8 mouse cellular contexts compared by ENCODE assay signal in genomic region chr14:33695362-33695982, GRCm38 (mm10).
DNase-seq lines count a peak whose midpoint lies in the region; ATAC-seq and TF ChIP-seq lines count a peak whose summit lies in the region.

No protein-coding gene starts in this region.

- no peak overlapping the region for H3K27ac ChIP-seq in ES-E14 (ENCODE audit: insufficient read depth, low read depth, low read length, poor library complexity, severe bottlenecking)
- H3K27ac ChIP-seq in forebrain, embryonic 14.5 days (ENCODE audit: low read depth, low read length): no peak overlapping the region
- no peak overlapping the region for H3K27ac ChIP-seq in lung, postnatal 0 days (ENCODE audit: low read length)

- H3K9ac ChIP-seq in ES-E14 (ENCODE audit: insufficient read depth, low read depth, low read length, poor library complexity, severe bottlenecking): no peak overlapping the region
- no peak overlapping the region for H3K9ac ChIP-seq in forebrain, embryonic 14.5 days (ENCODE audit: low read length)
- H3K9ac ChIP-seq in lung, postnatal 0 days (replicated peaks; ENCODE audit: low read depth): no peak overlapping the region

- no peak for TF ChIP-seq POLR2A in brain, embryonic 14.5 days (IDR thresholded peaks at IDR 0.05; ENCODE audit: borderline replicate concordance, extremely low read depth, insufficient read depth, insufficient read length, poor library complexity, severe bottlenecking)

- WGBS in forebrain, embryonic 14.5 days: 26% methylated on average over 8 of the region's 8 CpGs
- WGBS in lung, postnatal 0 days: 16% methylated on average over 8 of the region's 8 CpGs

- ATAC-seq in forebrain, embryonic 14.5 days: peak; percentile 52
- peak; percentile 59 for ATAC-seq in lung, postnatal 0 days

- in situ Hi-C loops in ES-E14 (cut with MboI; ENCODE audit: low sequenced_read_pairs in 2 of 2, unreplicated experiment in 2 of 2): loop anchor here in 1 of 2 experiments (25.0 kb wide), 1 partner anchor 242 kb away; the partner anchor contains the start of gene Gdf2

- H3K27me3 ChIP-seq in forebrain, embryonic 14.5 days (replicated peaks; ENCODE audit: control insufficient read depth, insufficient read depth, low read length): no peaks in the 10 kb centered on the region
- no peaks in the 10 kb centered on the region for H3K27me3 ChIP-seq in lung, postnatal 0 days (replicated peaks; ENCODE audit: insufficient read depth, low read length)

- H3K4me3 ChIP-seq in ES-E14 (ENCODE audit: insufficient read depth in 1 of 2, low read depth in 1 of 2, low read length in 2 of 2, poor library complexity in 1 of 2, severe bottlenecking in 1 of 2): no peak overlapping the region
- no peak overlapping the region for H3K4me3 ChIP-seq in forebrain, embryonic 14.5 days (ENCODE audit: low read depth, low read length)
- H3K4me3 ChIP-seq in lung, postnatal 0 days (ENCODE audit: low read depth, low read length): no peak overlapping the region

- TF ChIP-seq EP300 in lung, postnatal 0 days (IDR thresholded peaks at IDR 0.05): no peak

- H3K4me2 ChIP-seq in forebrain, embryonic 14.5 days (ENCODE audit: low read length): no peak overlapping the region
- no peak overlapping the region for H3K4me2 ChIP-seq in lung, postnatal 0 days (replicated peaks; ENCODE audit: low read depth, low read length)

- peak; percentile 98 for TF ChIP-seq CTCF in brain, embryonic 14.5 days (IDR thresholded peaks at IDR 0.05; ENCODE audit: borderline replicate concordance, extremely low read depth, insufficient read depth, insufficient read length)
- peak; percentile 98 for TF ChIP-seq CTCF in lung, postnatal 0 days (IDR thresholded peaks at IDR 0.05)

- no peaks in the 10 kb centered on the region for H3K9me3 ChIP-seq in ES-E14 (ENCODE audit: control insufficient read depth, insufficient read depth, low read depth, low read length)
- no peaks in the 10 kb centered on the region for H3K9me3 ChIP-seq in forebrain, embryonic 14.5 days (replicated peaks; ENCODE audit: control insufficient read depth, low read length)
- H3K9me3 ChIP-seq in lung, postnatal 0 days (ENCODE audit: low read length): no peaks in the 10 kb centered on the region

- H3K36me3 ChIP-seq in ES-E14 (ENCODE audit: control insufficient read depth, insufficient read depth, low read length, poor library complexity, severe bottlenecking): no peaks in the 10 kb centered on the region
- H3K36me3 ChIP-seq in forebrain, embryonic 14.5 days (ENCODE audit: control insufficient read depth, insufficient read depth, low read length): no peaks in the 10 kb centered on the region
- no peaks in the 10 kb centered on the region for H3K36me3 ChIP-seq in lung, postnatal 0 days (ENCODE audit: insufficient read depth, low read length)

- peak; percentile 19 for DNase-seq in ES-E14 (ENCODE audit: low read depth, low spot score)
- DNase-seq in brain, embryonic 14.5 days (ENCODE audit: low read depth): peak; percentile 72
- DNase-seq in forebrain, embryonic 14.5 days (ENCODE audit: low spot score): peak; percentile 72
- peak; percentile 89 for DNase-seq in heart, postnatal 4 days
- DNase-seq in layer of hippocampus, adult 9-10 months (ENCODE audit: low spot score): peak; percentile 35
- peak; percentile 54 for DNase-seq in lung, postnatal 0 days (ENCODE audit: low spot score)
- peak; percentile 79 to 84 for DNase-seq in right cerebral cortex, adult 2 months (ENCODE audit: low spot score in 2 of 2)
- no peak for DNase-seq in T-cell, adult 2 months (ENCODE audit: low spot score)

- H3K4me1 ChIP-seq in ES-E14 (ENCODE audit: control insufficient read depth in 2 of 2, insufficient read depth in 2 of 2, low read length in 2 of 2, poor library complexity in 1 of 2): no peaks in the 10 kb centered on the region
- H3K4me1 ChIP-seq in forebrain, embryonic 14.5 days (ENCODE audit: control insufficient read depth, insufficient read depth, low read length): no peaks in the 10 kb centered on the region
- H3K4me1 ChIP-seq in lung, postnatal 0 days (ENCODE audit: insufficient read depth, low read depth, low read length): no peaks in the 10 kb centered on the region

TF ChIP-seq in ES-E14, 5 proteins besides CTCF, POLR2A, EP300 and RAD21:
- TF ChIP-seq MAFK (IDR thresholded peaks at IDR 0.05; ENCODE audit: insufficient read depth, low read depth, low read length): no peak
- peak; percentile 57; the same call in 1 of the 2 replicates for TF ChIP-seq ZC3H11A (IDR thresholded peaks at IDR 0.05; ENCODE audit: borderline replicate concordance, low read depth, low read length)
TF ChIP-seq in ES-E14: peak in this region for 1.
